Mouse (Mus musculus): ENCODE measurements at regions not wholly inside any gene's neighbourhood (a gene's known extent, or its start where the extent isn't known, plus 50 kb on each side); places are given as distances from the start of the nearest gene placed in this dataset.

DNA sequence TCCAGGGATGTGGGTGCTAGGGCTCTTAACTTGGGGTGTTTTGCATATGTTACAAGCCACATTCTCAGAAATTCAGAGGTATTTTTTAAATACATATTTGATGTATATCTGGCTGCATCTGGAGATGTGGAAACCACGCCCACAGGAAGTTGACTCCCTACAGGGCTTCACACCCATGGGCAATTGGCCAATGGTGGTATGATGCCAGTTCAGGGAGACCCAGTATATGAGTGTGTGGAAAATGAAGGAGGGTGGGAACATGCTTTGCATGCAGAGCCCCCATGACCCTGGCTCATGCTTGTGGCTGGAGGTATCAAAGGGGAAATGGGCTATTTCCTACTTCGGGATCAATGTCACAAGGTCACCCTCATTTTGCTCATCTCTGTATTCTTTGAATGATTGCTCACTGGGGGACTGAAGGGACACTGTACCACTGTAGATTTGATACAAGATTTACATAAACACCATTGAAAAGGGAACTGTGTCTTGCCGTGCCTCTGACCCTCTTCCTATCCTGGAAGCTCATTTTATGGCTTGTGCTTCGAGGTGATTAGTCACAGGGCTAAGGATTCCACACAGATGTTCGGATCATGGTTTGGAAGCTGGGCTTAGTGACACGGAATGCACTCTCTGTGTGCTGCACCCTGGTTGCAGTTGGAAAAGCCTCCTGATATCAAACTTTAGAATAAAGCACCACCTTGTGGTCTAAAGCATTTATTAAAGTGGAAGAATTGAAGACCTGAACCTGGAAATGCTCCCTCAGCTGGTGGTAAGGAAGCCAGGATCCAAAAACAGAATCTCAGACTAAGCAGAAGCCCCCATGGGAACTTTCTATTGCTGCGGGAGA, 56.8 kb upstream of the Edn1 start:
- DNase-seq = peak; percentile 48 to 61
- intact Hi-C loops (cut with DNase I) = loop anchor here (1.0 to 5.0 kb wide), 7 partner anchors 56 to 601 kb away; partner anchors contain the start of gene Hivep1

DNA sequence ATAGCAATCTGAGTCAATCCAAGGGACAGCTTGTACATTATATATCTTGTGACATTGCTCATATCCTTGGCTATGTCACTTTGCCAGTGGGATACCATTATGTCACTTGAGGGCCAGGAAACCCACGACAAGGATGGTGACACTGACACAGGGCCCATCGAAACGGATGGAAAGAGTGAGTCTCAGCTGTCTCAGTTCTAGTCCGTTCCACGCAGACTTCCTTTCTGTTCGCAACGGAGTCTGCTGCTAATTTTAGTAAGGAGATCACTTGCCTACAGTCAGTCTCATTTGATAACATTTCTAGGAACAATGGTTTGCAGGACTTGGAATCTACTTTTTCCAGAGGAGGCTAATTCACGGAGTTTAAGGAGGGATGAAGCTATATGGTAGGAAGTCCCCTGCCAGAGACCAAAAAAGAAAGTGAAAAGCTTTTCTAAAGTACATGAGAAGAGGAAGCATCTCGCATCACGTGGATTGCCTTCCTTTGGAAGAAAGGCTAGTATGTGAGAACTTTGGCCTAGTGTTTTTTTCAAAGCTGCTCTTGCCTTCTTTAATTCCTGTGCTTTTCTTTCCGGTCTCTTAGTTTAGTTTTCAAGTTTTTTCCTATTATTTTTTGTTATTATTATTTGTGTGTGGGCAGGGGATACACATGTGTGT, 55.4 kb upstream of the Edn1 start:
- peak; percentile 31 to 38 for DNase-seq
- intact Hi-C loops (cut with DNase I) = loop anchor here (1.0 to 2.0 kb wide), 3 partner anchors 54 to 603 kb away; no protein-coding TSS in a partner anchor

All from heart, postnatal 10 days (tissue).